Mouse (Mus musculus): ENCODE data around the gene Tesk1. TPM values are rescaled to one million over a fixed set of nuclear protein-coding genes. Genes with fewer than 3 reads are reported as not detected.

Gene Tesk1
- polyA plus RNA-seq, 1 experiment: 54.2 TPM

GRCm38 (mm10) chr4:43466872-43467271 lies 25.1 kb downstream of the Tesk1 start:
- no peak for TF ChIP-seq GATA1 (IDR thresholded peaks at IDR 0.05; ENCODE audit: low read length)

- no peak for TF ChIP-seq GATA1 (IDR thresholded peaks at IDR 0.05; ENCODE audit: low read length)
These were observed 28.6 kb downstream of the Tesk1 start for GRCm38 (mm10) chr4:43470301-43470700.

- no peak for TF ChIP-seq GATA1 (IDR thresholded peaks at IDR 0.05; ENCODE audit: low read length)
These were observed 31.9 kb downstream of the Tesk1 start for GRCm38 (mm10) chr4:43473636-43474035.

- no peak for TF ChIP-seq GATA1 (IDR thresholded peaks at IDR 0.05; ENCODE audit: low read length)
These were observed 34.9 kb downstream of the Tesk1 start for GRCm38 (mm10) chr4:43476604-43477003.

GRCm38 (mm10) chr4:43477857-43478533 lies 36.3 kb downstream of the Tesk1 start:
- TF ChIP-seq GATA1 (IDR thresholded peaks at IDR 0.05; ENCODE audit: low read length): no peak

GRCm38 (mm10) chr4:43478534-43478858 lies 36.8 kb downstream of the Tesk1 start:
- TF ChIP-seq GATA1 (IDR thresholded peaks at IDR 0.05; ENCODE audit: low read length): no peak

- no peak for TF ChIP-seq GATA1 (IDR thresholded peaks at IDR 0.05; ENCODE audit: low read length)
These were observed 37.4 kb downstream of the Tesk1 start for GRCm38 (mm10) chr4:43478906-43479832.

GRCm38 (mm10) chr4:43480985-43481384 lies 39.2 kb downstream of the Tesk1 start:
- TF ChIP-seq GATA1 (IDR thresholded peaks at IDR 0.05; ENCODE audit: low read length): no peak

- no peak for TF ChIP-seq GATA1 (IDR thresholded peaks at IDR 0.05; ENCODE audit: low read length)
These were observed 40.2 kb downstream of the Tesk1 start for GRCm38 (mm10) chr4:43481894-43482456.

GRCm38 (mm10) chr4:43482591-43482990 lies 40.9 kb downstream of the Tesk1 start:
- TF ChIP-seq GATA1 (IDR thresholded peaks at IDR 0.05; ENCODE audit: low read length): no peak

- no peak for TF ChIP-seq GATA1 (IDR thresholded peaks at IDR 0.05; ENCODE audit: low read length)
These were observed 41.9 kb downstream of the Tesk1 start, which contains the start of gene Sit1 for GRCm38 (mm10) chr4:43483535-43484091. Gene Sit1, minus strand, starts transcription at chr4:43483734.

GRCm38 (mm10) chr4:43489611-43490010 lies 47.9 kb downstream of the Tesk1 start:
- TF ChIP-seq GATA1 (IDR thresholded peaks at IDR 0.05; ENCODE audit: low read length): no peak

GRCm38 (mm10) chr4:43490801-43491200 lies 49.1 kb downstream of the Tesk1 start:
- TF ChIP-seq GATA1 (IDR thresholded peaks at IDR 0.05; ENCODE audit: low read length): no peak

GRCm38 (mm10) chr4:43492101-43492820 lies 50.5 kb downstream of the Tesk1 start:
- no peak for TF ChIP-seq GATA1 (IDR thresholded peaks at IDR 0.05; ENCODE audit: low read length)

GRCm38 (mm10) chr4:43492821-43493185 lies 51.1 kb downstream of the Tesk1 start, which contains the start of gene Ccdc107:
Gene Ccdc107, plus strand, starts transcription at chr4:43492900.
- no peak for TF ChIP-seq GATA1 (IDR thresholded peaks at IDR 0.05; ENCODE audit: low read length)
